Comparison of ENCODE assay signal across 8 mouse cellular contexts in genomic region chr1:75505159-75505955, GRCm38 (mm10). TPM values are rescaled to one million over a fixed set of nuclear protein-coding genes. Genes with fewer than 3 reads are reported as not detected.
DNase-seq lines count a peak whose midpoint lies in the region; ATAC-seq and TF ChIP-seq lines count a peak whose summit lies in the region.

No protein-coding gene starts in this region.

- peak; percentile 2 for TF ChIP-seq CTCF in C2C12 (IDR thresholded peaks at IDR 0.05; ENCODE audit: control insufficient read depth, insufficient read depth, insufficient read length)

- H3K4me2 ChIP-seq in heart, embryonic 12.5 days = peak overlapping the region; percentile 87
- H3K4me2 ChIP-seq in liver, embryonic 15.5 days = peak overlapping the region; percentile 63

- H3K4me1 ChIP-seq in forebrain, embryonic 10.5 days = peaks cover 64% of the 10 kb centered on the region
- peaks cover 53% of the 10 kb centered on the region for H3K4me1 ChIP-seq in heart, embryonic 12.5 days (replicated peaks)
- 0 out of 2 replicates have a peak, but pooled peaks cover 6% of the 10 kb centered on the region for H3K4me1 ChIP-seq in liver, embryonic 15.5 days (replicated peaks)

- H3K79me3 ChIP-seq in C2C12 (ENCODE audit: low read depth) = no peaks in the 10 kb centered on the region

- H3K27me3 ChIP-seq in C2C12 (ENCODE audit: control insufficient read depth, insufficient read depth, insufficient read length) = peaks cover 4% of the 10 kb centered on the region
- peaks cover 67% of the 10 kb centered on the region for H3K27me3 ChIP-seq in forebrain, embryonic 10.5 days (ENCODE audit: poor library complexity, severe bottlenecking)
- no peaks in the 10 kb centered on the region for H3K27me3 ChIP-seq in heart, embryonic 12.5 days (replicated peaks)
- peaks cover 68% of the 10 kb centered on the region for H3K27me3 ChIP-seq in liver, embryonic 15.5 days

- peak; percentile 13; the same call in 1 of the 2 replicates for ATAC-seq in heart, embryonic 12.5 days (ENCODE audit: insufficient number of reproducible peaks, low FRiP score)
- 0 out of 2 replicates have a peak, but pooled peaks have one; percentile 7 for ATAC-seq in liver, embryonic 15.5 days (ENCODE audit: insufficient read depth)

- DNase-seq in adrenal gland, postnatal 4 days (ENCODE audit: low spot score in 2 of 2) = peak; percentile 50 to 63
- DNase-seq in forebrain, embryonic 10.5 days (ENCODE audit: extremely low spot score, low spot score) = peak; percentile 65
- DNase-seq in kidney, postnatal 25 days = peak; percentile 38 to 71
- DNase-seq in ovary, adult 18-20 months (ENCODE audit: low spot score) = peak; percentile 60
- peak; percentile 53 for DNase-seq in urinary bladder, adult 2 months (ENCODE audit: low spot score)

- H3K4me3 ChIP-seq in C2C12 (ENCODE audit: insufficient read depth, poor library complexity, severe bottlenecking) = peak overlapping the region; percentile 30
- peak overlapping the region; percentile 90 for H3K4me3 ChIP-seq in forebrain, embryonic 10.5 days
- H3K4me3 ChIP-seq in heart, embryonic 12.5 days = peak overlapping the region; percentile 73
- peak overlapping the region; percentile 58 for H3K4me3 ChIP-seq in liver, embryonic 15.5 days (replicated peaks)

- H3K79me2 ChIP-seq in C2C12 (ENCODE audit: control insufficient read depth, insufficient read depth) = no peaks in the 10 kb centered on the region

- peak overlapping the region; percentile 96 for H3K9ac ChIP-seq in heart, embryonic 12.5 days
- peak overlapping the region; percentile 47; the same call in 1 of the 2 replicates for H3K9ac ChIP-seq in liver, embryonic 15.5 days

- H3K9me3 ChIP-seq in forebrain, embryonic 10.5 days = no peaks in the 10 kb centered on the region
- no peaks in the 10 kb centered on the region for H3K9me3 ChIP-seq in heart, embryonic 12.5 days (replicated peaks)
- H3K9me3 ChIP-seq in liver, embryonic 15.5 days (replicated peaks) = no peaks in the 10 kb centered on the region

- no peaks in the 10 kb centered on the region for H3K36me3 ChIP-seq in C2C12 (ENCODE audit: control insufficient read depth, insufficient read depth)
- peaks cover 37% of the 10 kb centered on the region for H3K36me3 ChIP-seq in forebrain, embryonic 10.5 days (replicated peaks)
- peaks cover 40% of the 10 kb centered on the region for H3K36me3 ChIP-seq in heart, embryonic 12.5 days
- H3K36me3 ChIP-seq in liver, embryonic 15.5 days (replicated peaks) = no peaks in the 10 kb centered on the region

- H3ac ChIP-seq in C2C12 (ENCODE audit: control insufficient read depth, insufficient read length, low read depth) = peak overlapping the region; percentile 84

- peak overlapping the region; percentile 98 for H3K27ac ChIP-seq in forebrain, embryonic 10.5 days
- peak overlapping the region; percentile 99 for H3K27ac ChIP-seq in heart, embryonic 12.5 days (ENCODE audit: poor library complexity, severe bottlenecking)
- H3K27ac ChIP-seq in liver, embryonic 15.5 days (replicated peaks) = peak overlapping the region; percentile 33; the same call in 1 of the 2 replicates

- WGBS in forebrain, embryonic 10.5 days = under 1% methylated on average over 84 of the region's 84 CpGs
- under 1% methylated on average over 83 of the region's 84 CpGs for WGBS in heart, embryonic 12.5 days
- WGBS in liver, embryonic 15.5 days (ENCODE audit: insufficient replicate concordance) = under 1% methylated on average over 83 of the region's 84 CpGs

TF ChIP-seq in C2C12, 6 proteins besides CTCF, POLR2A, EP300 and RAD21:
- no peak for TF ChIP-seq MAX (IDR thresholded peaks at IDR 0.05)
- TF ChIP-seq FOSL1 (IDR thresholded peaks at IDR 0.05; ENCODE audit: insufficient read depth, low read length, poor library complexity, severe bottlenecking) = no peak
- TF ChIP-seq MYOG (IDR thresholded peaks at IDR 0.05; ENCODE audit: control insufficient read depth, extremely low read depth, insufficient read length) = no peak
- no peak for TF ChIP-seq CEBPB (IDR thresholded peaks at IDR 0.05; ENCODE audit: low read depth)
- no peak for TF ChIP-seq USF1 (IDR thresholded peaks at IDR 0.05; ENCODE audit: low read depth)
- no peak for TF ChIP-seq MYOD1 (IDR thresholded peaks at IDR 0.05; ENCODE audit: control insufficient read depth, insufficient read length, low read depth)

RNA-seq across cellular contexts. Expression of gene Obsl1, which starts 0.9 kb away (rescaled TPM):
- polyA plus RNA-seq in C2C12 (2012; fragmentation: generic; extraction: Trizol) = 31.6 TPM
- total RNA-seq in adrenal gland, postnatal 4 days (2021) = 100 to 1,000 TPM; 241 to 242 TPM
- 34.5 and 35.8 TPM in 2 replicates for polyA plus RNA-seq in forebrain, embryonic 10.5 days (2016; fragmentation: Nextera tagmentation; extraction: Ambion mirVana)
- 137 and 147 TPM in 2 replicates for polyA plus RNA-seq in heart, embryonic 12.5 days (2016; fragmentation: Nextera tagmentation; extraction: Ambion mirVana)
- polyA plus RNA-seq in liver, embryonic 15.5 days (2015; fragmentation: Nextera tagmentation; extraction: Ambion mirVana) = 7.3 and 9.4 TPM in 2 replicates
- 30.0 and 30.7 TPM in 2 replicates for polyA plus RNA-seq in urinary bladder, adult 2 months (2012; rRNA removed)

RNA-seq across cellular contexts. Expression of gene Inha, which starts 1.5 kb away (rescaled TPM):
- 0.64 TPM for polyA plus RNA-seq in C2C12 (2012; fragmentation: generic; extraction: Trizol)
- 10 to 100 TPM; 71.4 to 80.6 TPM for total RNA-seq in adrenal gland, postnatal 4 days (2021)
- 2.7 and 2.9 TPM in 2 replicates for polyA plus RNA-seq in forebrain, embryonic 10.5 days (2016; fragmentation: Nextera tagmentation; extraction: Ambion mirVana)
- polyA plus RNA-seq in heart, embryonic 12.5 days (2016; fragmentation: Nextera tagmentation; extraction: Ambion mirVana) = 7.5 and 9.2 TPM in 2 replicates
- polyA plus RNA-seq in liver, embryonic 15.5 days (2015; fragmentation: Nextera tagmentation; extraction: Ambion mirVana) = 0.66 and 0.67 TPM in 2 replicates
- polyA plus RNA-seq in urinary bladder, adult 2 months (2012; rRNA removed) = 19.6 and 23.9 TPM in 2 replicates

RNA-seq across cellular contexts. Expression of gene Stk11ip, which starts 16.0 kb away (rescaled TPM):
- 7.4 TPM for polyA plus RNA-seq in C2C12 (2012; fragmentation: generic; extraction: Trizol)
- 10 to 100 TPM; 38.1 to 38.4 TPM for total RNA-seq in adrenal gland, postnatal 4 days (2021)
- polyA plus RNA-seq in forebrain, embryonic 10.5 days (2016; fragmentation: Nextera tagmentation; extraction: Ambion mirVana) = 33.2 and 33.5 TPM in 2 replicates
- polyA plus RNA-seq in heart, embryonic 12.5 days (2016; fragmentation: Nextera tagmentation; extraction: Ambion mirVana) = 20.5 and 20.9 TPM in 2 replicates
- polyA plus RNA-seq in liver, embryonic 15.5 days (2015; fragmentation: Nextera tagmentation; extraction: Ambion mirVana) = 5.1 and 6.6 TPM in 2 replicates
- 19.0 and 19.7 TPM in 2 replicates for polyA plus RNA-seq in urinary bladder, adult 2 months (2012; rRNA removed)

RNA-seq across cellular contexts. Expression of gene Tmem198, which starts 26.0 kb away (rescaled TPM):
- polyA plus RNA-seq in C2C12 (2012; fragmentation: generic; extraction: Trizol) = 0.70 TPM
- total RNA-seq in adrenal gland, postnatal 4 days (2021) = 1 to 10 TPM; 4.0 to 5.0 TPM
- 4.5 and 6.1 TPM in 2 replicates for polyA plus RNA-seq in forebrain, embryonic 10.5 days (2016; fragmentation: Nextera tagmentation; extraction: Ambion mirVana)
- 0.41 and 0.49 TPM in 2 replicates for polyA plus RNA-seq in heart, embryonic 12.5 days (2016; fragmentation: Nextera tagmentation; extraction: Ambion mirVana)
- 0.06 and 0.15 TPM in 2 replicates for polyA plus RNA-seq in liver, embryonic 15.5 days (2015; fragmentation: Nextera tagmentation; extraction: Ambion mirVana)
- 1.1 and 1.6 TPM in 2 replicates for polyA plus RNA-seq in urinary bladder, adult 2 months (2012; rRNA removed)

RNA-seq across cellular contexts. Expression of gene Chpf, which starts 26.2 kb away (rescaled TPM):
- 49.3 TPM for polyA plus RNA-seq in C2C12 (2012; fragmentation: generic; extraction: Trizol)
- total RNA-seq in adrenal gland, postnatal 4 days (2021) = 10 to 100 TPM; 60.3 to 62.6 TPM
- polyA plus RNA-seq in forebrain, embryonic 10.5 days (2016; fragmentation: Nextera tagmentation; extraction: Ambion mirVana) = 20.1 and 20.5 TPM in 2 replicates
- polyA plus RNA-seq in heart, embryonic 12.5 days (2016; fragmentation: Nextera tagmentation; extraction: Ambion mirVana) = 35.2 and 37.8 TPM in 2 replicates
- polyA plus RNA-seq in liver, embryonic 15.5 days (2015; fragmentation: Nextera tagmentation; extraction: Ambion mirVana) = 4.0 and 4.3 TPM in 2 replicates
- 65.0 and 69.4 TPM in 2 replicates for polyA plus RNA-seq in urinary bladder, adult 2 months (2012; rRNA removed)

Comparison
In these comparisons a context has a peak if more than half of its experiments do, and no peak if none do; other contexts are left out.
1. Peak in every context shown above with its lines: DNase-seq, ATAC-seq, H3K4me3 ChIP-seq and H3K27ac ChIP-seq.
2. H3K4me3 ChIP-seq: peak in every context shown above with its lines; median percentile 90 in forebrain, embryonic 10.5 days; 73 in heart, embryonic 12.5 days; 58 in liver, embryonic 15.5 days; 30 in C2C12.
3. H3K27ac ChIP-seq: peak in every context shown above with its lines; median percentile 99 in heart, embryonic 12.5 days; 98 in forebrain, embryonic 10.5 days; 33 in liver, embryonic 15.5 days.